Mouse (Mus musculus) liver (tissue): ENCODE data around the gene Reln.

ENCODE experiments used
- DNase-seq: peaks from one replicate; pipeline ENCODE4 v3.0.0-alpha.2; 2020; ENCODE audit warnings: mixed read lengths

Reln gene

DNA sequence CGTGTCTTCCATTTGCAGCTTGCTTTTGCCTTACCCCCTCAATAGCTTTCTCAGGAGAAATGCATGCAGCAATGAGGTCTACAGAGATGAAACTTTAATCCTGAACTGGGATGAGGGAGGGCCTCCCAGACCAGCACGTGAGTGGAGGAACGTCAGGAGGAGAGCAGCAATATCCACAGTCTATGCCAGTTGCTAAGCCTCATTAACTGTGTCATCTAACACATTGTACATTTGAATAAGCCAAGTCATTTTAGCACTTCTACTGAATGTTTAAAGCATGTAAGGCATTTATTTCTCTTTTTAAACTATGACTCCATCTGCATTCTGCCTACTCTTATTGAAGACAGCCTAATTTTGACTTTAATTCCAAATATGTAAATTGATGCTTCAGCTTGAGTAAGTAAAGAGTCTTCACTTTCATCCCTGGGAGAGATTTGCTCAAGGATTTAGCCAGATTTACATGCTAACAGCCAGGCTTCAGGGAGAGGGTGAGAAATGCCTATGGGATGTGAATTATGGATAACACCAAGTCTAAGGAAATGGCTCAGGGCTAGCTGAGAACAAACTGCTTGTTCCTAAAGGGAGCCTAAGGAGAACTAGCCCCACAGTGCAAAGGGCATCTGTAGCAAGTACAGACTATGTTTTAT lies 361.4 kb downstream of the Reln start:
- no peak for DNase-seq

DNA sequence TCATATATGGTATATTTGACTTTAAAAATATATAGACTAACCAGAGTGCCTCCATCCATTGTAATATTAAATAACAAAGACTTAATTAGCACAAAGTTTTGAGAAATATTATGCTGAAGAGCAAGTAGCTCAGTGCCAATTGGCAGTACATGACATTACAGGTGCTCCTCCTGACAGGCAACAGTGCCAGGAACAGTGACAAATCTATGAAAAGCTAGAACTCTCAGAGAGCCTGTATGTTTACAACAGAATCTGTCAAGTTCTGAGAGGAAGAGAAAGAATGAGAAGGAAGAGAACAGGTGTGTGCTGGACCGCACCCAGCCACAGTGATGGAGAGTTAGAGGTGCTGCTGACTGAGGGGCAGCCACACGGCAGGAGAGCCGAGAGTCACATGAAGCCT lies 363.3 kb downstream of the Reln start:
- no peak for DNase-seq

DNA sequence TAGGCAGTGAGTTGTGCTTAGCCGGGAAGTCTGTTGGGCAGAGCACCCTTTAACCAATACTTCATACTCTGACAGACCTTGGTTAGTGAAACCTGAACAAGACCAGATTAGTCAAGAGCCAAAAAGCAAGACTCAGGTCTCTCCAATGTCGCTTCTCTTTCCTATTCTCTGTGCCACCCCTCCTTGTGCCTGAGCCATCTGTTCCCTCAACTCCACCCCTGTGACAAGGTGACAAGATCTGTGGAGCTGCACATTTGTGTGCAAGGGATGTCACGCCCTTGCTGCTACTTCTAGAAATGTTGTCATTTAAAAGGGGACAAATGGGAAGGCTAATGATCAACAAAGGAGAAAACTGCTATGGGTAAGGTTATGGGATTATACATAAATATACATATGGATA lies 364.0 kb downstream of the Reln start:
- DNase-seq: no peak

DNA sequence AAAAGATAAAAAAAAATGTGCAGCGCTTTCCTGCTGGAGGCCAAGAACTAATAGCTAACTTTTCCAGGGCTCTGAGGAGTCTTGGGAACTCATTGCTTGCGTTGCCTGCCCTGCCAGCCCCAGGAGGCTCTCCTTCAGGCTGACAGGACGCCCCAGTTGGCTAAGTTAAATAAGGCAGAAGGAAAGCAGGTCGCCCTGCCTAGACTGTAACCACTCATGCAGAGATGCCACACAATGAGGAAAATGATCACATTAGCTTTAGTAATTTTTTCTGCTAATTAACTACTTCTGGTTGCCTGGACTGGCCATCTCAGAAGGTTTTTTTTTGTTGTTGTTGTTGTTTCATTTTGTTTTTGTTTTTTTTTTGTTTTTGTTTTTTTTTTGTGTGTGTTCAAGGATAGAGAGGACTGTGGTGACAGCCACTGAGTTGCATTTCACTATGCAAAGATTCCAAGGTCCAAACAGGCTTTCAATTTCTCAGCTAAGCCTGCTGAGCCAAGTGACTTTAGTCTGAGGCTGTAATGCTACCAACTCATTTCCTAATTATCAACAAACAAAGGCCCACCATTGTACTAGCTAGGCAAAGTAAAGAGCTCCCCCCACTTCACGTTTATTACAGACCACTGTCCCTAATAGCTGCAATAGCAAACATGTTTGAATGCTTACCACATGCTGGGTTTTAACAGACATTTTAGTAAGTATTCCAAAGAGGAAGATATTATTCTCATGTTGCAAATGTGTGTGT lies 371.1 kb downstream of the Reln start:
- no peak for DNase-seq

DNA sequence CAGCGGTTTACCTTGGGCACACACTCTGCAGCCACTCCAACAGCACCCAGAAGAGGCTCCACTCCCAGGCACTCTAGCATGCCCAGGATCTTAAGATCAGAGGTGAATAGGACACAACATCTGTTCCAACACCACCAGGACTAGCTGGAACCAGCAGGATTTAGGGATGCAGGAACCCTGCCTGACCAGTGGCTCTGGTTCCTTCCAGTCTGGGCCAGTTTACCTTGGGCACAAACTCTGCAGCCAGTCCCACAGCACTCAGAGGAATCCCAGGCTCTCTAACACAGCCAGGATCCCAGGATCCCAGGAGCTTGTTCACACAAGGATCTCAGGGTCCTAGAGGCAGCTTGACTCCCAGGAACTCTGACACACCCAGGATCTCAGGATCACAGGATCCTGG lies 382.7 kb downstream of the Reln start:
- no peak for DNase-seq

DNA sequence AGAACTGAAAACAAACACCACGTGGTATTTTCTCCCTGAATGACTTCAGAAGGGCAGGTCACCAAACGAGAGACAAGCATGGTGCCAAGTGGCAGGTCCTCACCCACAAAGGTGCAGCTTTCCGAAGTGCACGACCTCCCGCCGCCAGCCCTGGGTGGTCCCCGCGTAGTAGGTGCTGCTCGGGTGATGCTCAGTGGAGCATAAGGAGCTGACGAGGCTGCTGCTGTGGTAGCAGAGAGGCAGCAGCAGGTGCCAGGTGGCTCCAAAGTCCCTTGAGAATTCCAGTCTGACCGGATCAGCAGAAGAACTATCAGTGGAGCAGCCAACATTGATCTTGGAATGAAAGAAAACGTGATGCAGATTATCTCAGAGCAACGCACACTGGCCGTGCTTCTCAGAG lies 384.4 kb downstream of the Reln start:
- DNase-seq: no peak

DNA sequence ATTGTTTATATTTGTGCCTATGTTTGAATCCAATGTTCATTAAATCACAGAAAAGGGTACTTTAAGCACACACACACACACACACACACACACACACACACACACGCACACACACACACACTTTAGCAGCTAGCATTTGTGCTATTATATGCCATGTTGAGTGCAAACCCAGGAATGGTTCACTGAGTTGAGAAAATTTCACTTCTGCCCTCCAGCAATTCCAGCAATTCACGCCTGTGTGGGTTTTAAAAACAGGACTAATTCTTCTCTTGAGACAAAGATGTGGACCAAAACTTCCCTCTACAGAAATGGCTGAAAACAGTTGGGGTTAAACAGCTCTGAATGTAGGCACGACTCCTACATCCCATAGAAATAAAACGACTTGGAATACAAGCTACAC lies 386.9 kb downstream of the Reln start:
- no peak for DNase-seq

DNA sequence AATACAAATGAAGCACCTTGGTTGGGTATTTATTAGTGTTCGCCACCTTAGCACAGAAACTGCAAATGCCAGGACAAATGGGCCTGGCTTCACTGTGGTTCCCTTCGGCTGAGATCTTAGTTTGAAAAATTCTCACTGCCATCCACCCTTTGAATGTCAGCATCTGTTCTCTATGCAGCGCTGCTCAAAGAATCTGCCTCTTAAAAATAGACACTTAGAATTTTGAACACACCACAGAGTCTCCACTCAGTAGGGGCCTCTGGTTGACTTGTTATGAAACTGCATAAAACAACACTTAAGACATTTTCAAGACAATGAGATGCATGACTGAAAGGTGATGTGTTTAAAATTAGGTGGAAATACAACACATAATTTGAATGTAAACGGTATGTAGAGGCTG lies 387.4 kb downstream of the Reln start:
- no peak for DNase-seq

DNA sequence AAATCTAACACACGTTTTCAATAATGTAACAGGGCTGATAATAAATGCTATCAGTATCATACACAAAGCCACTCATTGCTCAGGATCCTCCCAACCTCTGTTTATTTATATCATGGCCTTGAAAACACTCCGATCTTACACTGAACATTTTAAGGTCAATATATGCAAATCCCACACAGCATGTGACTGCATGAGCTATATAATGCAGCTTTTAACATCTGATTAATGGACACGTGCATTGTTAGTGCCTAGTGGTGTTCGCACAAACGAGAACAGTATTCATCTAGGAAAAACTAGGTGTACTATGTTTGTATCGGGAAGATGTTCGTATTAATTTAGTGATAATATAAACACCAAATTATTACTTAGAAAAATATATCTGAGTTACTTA lies 395.0 kb downstream of the Reln start:
- DNase-seq: no peak

DNA sequence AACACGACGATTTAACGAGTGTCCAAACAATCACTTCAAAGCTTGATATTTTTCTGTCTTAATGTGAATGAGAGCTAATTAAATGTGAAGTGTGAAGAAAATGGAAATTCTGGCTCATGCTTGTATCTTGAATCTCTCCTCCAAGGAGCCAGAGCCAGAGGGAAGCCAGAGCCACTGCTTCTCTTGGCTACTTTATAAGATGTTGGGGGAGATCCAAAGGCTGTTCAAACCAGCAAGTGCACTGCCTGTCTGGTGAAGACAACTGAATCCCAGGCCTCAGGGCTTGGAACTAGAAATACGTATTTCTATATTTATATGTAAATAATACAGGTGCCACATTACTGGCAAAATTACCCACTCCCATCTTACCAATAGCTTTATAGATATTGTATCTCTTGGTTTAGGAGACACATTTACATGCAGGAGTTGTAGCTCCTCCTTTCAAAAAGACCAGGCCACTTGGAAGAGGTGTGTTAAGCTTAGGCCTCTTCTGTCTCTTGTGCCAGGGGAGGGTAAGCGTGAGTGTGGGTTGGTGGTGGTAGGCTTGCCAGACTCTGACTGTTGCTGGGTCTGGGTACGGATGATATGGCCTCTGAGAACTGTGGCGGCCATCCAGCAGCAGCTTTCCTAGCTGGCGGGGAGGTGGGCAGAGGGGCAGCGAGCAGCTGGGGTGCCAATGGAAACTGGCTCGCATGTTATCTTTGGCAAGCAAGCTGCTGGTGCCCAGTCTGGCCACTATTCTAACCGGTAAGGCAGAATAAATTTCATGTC lies 395.6 kb downstream of the Reln start:
- no peak for DNase-seq

DNA sequence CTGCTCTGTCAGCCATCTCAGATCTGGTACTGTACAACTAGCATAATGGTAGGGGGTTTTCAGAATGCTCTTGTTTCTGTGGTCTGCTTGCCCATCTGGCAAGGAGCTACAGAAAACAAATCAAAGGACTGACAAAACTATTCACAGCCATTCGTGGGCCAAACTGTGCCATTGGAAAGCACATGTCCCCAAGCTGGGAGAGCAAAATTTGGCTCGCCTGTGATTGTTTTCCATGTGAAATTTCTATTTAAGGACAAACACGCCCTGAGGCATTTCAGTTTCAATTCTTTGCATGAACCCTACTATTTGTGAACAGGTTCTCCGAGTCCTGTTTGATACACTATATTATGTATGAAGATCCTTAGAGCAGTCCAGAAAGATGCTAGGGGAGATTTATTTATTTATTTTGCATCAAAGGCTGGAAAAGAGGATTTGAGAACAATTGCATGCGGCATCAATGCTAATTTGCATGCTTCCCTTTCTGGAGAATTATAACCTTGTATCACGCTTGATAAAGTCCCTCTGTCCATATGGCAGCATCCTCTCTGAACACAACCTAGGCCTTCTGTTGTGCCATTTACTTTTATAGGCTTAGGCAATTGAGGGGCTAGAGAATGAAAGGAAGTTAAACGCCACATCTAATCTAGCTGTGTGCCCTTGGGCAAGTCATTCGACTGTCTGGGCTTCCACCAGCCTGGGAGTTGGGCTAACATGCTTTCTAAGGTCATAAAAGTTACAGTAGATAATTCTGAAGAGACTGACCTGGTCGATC lies 396.7 kb downstream of the Reln start:
- no peak for DNase-seq

DNA sequence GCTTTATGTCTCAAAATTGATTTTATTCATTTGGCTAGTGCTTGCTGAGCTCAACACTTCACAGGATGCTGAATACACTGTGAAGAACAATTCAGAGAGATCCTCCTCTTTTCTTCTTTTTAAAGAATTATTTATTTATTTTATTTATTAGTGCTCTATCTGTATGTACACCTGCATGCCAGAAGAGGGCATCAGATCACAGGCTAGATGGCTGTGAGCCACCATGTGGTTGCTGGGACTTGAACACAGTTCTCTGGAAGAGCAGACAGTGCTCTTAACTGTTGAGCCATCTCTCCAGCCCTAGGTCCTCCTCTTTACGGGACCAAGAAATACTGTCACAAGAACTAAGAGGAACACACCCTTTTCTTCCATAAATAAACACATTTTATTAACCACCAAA lies 399.9 kb downstream of the Reln start:
- DNase-seq: no peak

DNA sequence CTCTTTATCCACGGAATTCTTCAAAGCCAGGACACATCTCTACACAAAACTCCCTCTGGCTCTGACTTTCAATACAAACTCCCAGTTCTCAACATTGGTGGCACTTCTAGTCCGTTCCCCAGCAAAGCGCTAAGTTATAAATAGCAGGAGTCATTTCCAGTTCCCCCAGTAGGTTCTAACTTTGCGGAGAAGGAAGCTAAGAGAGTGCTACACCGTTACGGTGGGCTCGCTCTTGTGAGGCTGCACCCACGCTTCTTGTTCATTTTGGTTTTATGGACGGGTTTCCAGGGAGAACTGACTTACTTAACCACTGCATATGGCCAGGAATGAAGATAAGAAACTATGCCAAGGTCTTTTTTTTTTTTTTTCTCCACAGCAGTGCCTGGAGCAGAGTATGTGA lies 405.1 kb downstream of the Reln start:
- DNase-seq: no peak

DNA sequence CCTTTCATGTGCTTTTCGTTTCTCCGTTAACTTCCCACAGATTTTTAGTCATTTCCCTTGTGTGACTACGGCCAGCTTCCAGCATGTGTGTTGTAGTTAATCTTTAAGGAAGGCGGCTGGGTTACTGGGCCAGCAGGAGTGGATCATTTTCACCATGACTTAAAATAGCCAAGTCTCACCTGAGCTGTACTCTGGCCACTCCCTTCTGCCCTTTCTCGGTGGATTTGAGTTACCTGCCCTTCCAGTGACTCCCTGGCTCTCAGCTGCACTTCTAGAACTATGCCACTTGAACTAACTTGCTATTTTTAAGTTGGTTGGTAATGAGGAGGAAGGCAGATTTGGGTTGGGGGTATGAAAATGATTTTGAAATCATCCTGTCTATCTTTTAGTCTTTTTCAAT lies 406.4 kb downstream of the Reln start:
- DNase-seq: no peak

DNA sequence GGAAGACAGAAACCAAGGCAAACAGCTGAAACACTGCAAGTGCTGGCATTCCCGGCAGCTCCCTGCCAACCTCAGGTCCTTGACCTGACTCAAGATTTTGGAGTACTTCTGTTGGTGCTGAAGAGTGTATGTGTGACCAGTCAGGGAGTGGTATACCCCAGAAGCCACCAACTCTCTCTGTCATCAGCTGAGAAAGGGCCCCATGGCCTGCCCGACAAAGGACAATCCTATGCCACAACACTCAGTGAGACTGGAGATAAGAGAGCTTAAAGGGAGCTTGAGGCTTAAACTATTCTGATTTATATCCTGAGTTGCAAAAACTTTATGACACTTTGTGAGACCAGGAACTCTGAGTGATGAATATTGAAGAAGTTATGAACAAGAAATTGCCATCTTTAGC lies 407.9 kb downstream of the Reln start:
- DNase-seq: no peak

DNA sequence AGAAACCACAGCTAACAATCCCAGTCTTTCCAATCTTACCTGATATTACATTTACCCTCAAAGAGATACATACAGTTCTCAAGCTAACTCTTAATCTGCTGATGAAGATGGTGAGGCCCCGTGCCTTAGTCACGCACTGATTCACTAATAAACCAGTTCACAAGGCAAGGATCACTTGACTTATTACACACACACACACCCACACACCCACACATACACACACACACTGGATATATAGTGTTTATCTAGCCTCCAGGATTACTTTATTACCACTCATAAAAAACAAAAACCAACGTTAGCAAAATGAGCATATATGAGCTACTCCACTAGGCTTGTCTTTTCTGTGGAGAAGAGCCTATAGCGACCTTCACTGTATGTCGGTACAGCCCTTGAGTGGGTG lies 408.4 kb downstream of the Reln start:
- no peak for DNase-seq

DNA sequence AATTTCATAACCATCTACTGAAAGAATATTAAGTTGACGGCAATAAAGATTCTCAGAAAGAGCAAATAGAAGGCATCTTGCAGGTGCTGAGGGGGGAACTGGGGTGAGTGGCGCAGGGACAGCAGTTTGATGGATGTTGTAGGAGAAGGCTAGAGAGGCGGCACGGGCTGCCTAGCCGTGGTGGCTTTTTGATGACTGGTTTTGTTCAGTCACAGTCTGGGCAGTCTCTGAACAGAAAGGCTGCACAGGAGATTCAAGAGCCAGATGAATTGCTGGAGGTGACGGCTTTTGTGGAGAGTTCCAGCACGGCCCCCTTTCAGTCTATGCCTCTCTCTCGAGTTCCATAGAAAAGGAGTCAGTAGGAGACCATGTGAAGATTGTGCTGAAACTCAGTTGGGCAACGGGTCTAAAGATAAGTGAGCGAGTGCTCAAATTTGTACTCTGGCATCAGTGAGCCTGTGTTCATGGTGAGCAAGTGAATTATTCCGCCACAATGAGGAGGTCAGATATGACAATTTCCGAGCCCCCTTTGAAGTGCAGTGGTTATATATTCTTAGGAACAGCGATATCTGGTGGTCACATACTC lies 409.6 kb downstream of the Reln start:
- DNase-seq: no peak

DNA sequence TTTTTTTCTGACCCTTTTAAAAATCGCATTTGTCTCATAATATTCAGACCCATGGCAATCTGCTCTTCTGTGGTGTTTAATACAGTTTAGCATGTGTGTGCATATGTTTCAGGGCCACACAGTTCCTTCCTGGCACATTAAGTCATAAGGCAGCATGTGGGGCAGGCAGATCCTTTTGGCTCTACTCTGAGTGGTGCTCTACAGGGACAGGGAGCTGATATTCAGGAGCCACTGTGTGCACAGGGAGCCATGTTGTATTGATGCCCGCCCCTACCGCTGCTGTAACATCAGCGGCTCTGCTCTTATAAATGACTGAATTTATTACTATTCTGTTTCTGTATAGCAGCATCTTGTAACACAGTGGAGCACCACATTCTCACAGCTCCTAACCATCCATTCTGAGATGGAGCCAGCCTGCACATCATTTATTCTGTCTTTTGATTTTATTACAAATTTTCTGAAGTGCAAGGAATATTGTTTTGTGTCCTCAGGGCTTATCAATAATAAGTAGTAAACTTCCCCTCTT lies 410.3 kb downstream of the Reln start:
- DNase-seq: no peak

DNA sequence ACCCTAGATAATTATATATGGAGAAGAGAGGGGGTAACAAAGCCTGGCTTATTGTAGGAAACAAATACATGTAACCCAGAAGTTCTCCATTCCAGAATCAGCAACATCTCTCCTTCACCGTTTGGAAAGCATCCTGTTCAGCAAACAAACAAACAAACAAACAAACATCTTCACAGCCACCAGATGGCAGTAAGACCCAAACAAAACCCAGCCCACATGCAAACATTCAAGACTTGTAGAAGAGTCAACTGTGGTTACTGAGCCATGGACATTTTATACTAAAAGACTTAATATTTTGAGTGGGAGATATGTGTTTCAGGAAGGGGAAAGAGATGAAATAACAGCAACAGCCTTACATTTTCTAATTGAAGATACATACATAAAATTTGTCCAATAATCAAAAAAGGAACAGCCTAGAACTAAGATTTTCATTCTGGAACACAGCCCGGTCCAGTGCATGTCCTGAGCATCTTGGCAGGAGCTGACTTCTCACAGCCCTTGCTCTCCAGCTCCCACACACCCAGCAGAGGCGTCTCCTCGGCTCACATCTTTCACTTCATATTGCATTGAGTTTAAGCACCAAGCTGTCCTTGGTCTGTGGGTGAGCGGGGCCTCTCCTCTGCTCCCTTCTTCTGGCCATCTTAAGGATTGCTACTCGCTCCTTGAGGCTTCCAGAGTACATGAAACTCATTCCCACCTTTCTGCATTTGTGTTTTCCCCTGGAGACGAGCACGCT lies 411.0 kb downstream of the Reln start:
- DNase-seq: no peak

DNA sequence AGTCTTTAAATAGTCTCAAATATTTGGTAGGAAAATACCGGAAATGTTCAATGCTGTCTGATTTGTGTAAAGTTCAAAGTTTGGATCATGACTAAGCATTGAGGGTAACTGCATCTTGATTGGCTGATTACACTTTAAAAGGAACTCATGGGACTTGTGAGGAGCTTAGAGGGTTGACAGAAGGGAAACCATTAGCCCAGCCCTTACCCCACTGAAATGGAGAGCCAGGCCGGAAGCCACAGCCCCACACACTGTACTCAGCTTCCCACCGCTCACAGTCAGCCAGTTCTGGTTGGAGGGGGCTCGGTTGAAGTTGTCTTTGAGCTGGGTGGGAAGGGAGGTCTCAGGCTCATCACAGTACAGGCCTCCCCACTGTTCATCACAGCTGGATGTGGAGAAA lies 413.4 kb downstream of the Reln start:
- DNase-seq: no peak

DNA sequence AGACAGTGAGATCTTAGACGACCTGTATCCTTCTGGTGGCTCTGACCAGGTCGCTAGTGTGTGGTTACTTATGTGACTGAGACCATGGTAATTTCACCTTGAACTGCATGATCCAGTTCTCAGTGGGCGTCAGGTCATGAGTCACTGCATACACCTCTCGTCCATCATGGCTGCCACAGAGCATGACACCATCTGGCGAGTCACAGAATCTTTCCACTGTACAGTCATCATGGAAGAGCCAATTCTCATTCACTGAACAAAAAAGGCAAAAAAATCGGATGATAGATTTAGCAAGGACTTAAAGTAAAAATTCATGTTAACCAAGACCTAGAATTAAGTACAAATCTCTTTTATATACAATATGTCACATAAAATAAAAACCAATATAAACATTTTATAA lies 424.2 kb downstream of the Reln start:
- no peak for DNase-seq

DNA sequence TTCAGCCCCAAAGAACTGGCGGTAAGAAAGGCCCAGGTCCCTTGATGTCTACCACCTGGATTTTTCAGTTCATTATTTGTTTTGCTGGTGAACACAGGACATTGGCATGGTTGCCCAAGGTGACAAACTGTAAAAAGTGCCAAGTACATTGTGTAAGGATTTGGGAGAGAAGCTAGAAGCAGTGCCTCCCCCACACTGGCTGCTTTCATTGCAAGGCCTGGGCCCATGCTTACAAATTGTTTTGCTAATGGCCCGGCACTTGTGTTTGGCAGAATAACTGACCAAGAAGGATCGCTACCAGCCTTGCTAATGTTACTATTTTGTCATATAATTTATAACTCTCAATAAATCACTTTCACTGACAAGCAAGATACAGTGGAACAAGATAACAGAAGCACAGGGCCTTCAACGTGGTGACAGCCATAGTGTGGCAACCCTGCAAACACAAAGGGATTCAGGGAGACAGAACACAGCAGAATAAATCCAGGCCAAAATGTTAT lies 425.2 kb downstream of the Reln start:
- DNase-seq: no peak
